In genomic region chr12:100988324-100989130, GRCm38 (mm10) we compare ENCODE assay signal across 10 mouse cellular contexts. TPM values are rescaled to one million over a fixed set of nuclear protein-coding genes. Genes with fewer than 3 reads are reported as not detected.
DNase-seq lines count a peak whose midpoint lies in the region; ATAC-seq and TF ChIP-seq lines count a peak whose summit lies in the region.
"Had no signal": no experiment of that assay in that cellular context is flagged by ENCODE, and none has a peak within 500 bp of the region (broad histone marks: within the 10 kb centered on the region; RNA-seq: fewer than 3 reads in every experiment).

No protein-coding gene starts in this region.

- DNase-seq in gastrocnemius, adult 2 months, result no peak
- DNase-seq in gastrocnemius, postnatal 25 days, result no peak
- peak; percentile 58 to 78 for DNase-seq in left cerebral cortex, postnatal 14 days (ENCODE audit: low spot score in 2 of 2)
- DNase-seq in telencephalon, adult 2 months (ENCODE audit: low read depth, low spot score), result peak; percentile 80
- DNase-seq in heart, postnatal 4 days, result no peak
- no peak for DNase-seq in kidney, adult 11 months
- DNase-seq in lung, adult 2 months, result no peak

- WGBS in lung, adult 2 months, result 72% methylated on average over 15 of the region's 15 CpGs

- ATAC-seq in frontal cortex, adult (ENCODE audit: low TSS enrichment), result peak; percentile 65

- H3K27ac ChIP-seq in gastrocnemius, adult 2 months, result peak overlapping the region; percentile 41; the same call in 1 of the 2 replicates
- H3K27ac ChIP-seq: embryonic facial prominence, embryonic 15.5 days; neural tube, embryonic 12.5 days had no signal

- no peak for TF ChIP-seq CTCF in gastrocnemius, adult 2 months (IDR thresholded peaks at IDR 0.05)
- TF ChIP-seq CTCF in lung, adult 2 months (IDR thresholded peaks at IDR 0.05; ENCODE audit: insufficient read depth, low read length), result no peak

- peaks cover 7% of the 10 kb centered on the region for H3K4me1 ChIP-seq in lung, adult 2 months (ENCODE audit: control insufficient read depth, insufficient read depth, low read length)

- no peak overlapping the region for H3K4me3 ChIP-seq in gastrocnemius, adult 2 months
- H3K4me3 ChIP-seq in lung, adult 2 months (replicated peaks; ENCODE audit: extremely low read depth, low read depth, low read length), result no peak overlapping the region
- H3K4me3 ChIP-seq: embryonic facial prominence, embryonic 15.5 days; neural tube, embryonic 12.5 days had no signal

- intact Hi-C loops in gastrocnemius, adult 2 months (cut with DNase I), result no loop called here
- intact Hi-C loops in left cerebral cortex, postnatal 14 days (cut with DNase I), result loop anchor here (2.0 kb wide), 1 partner anchor 40 kb away; the partner anchor contains the start of gene Ccdc88c

- TF ChIP-seq POLR2A in lung, adult 2 months (IDR thresholded peaks at IDR 0.05; ENCODE audit: borderline replicate concordance, extremely low read depth, low read depth, low read length), result no peak

RNA-seq across cellular contexts. Expression of gene Ccdc88c, which starts 40.3 kb away (rescaled TPM):
- 10 to 100 TPM; 28.4 to 34.7 TPM for total RNA-seq in gastrocnemius, adult 2 months (2021)
- total RNA-seq in gastrocnemius, postnatal 25 days (2021), result 10 to 100 TPM; 25.1 to 32.3 TPM
- 10 to 100 TPM; 21.6 to 22.4 TPM for total RNA-seq in left cerebral cortex, postnatal 14 days (2021)
- 10 to 100 TPM; 10.9 to 11.4 TPM for total RNA-seq in heart, postnatal 4 days (2021)
- polyA plus RNA-seq in lung, adult 2 months (2012; rRNA removed), result 19.2 and 19.7 TPM in 2 replicates

Comparison
In these comparisons a context has a peak if more than half of its experiments do, and no peak if none do; other contexts are left out.
1. DNase-seq: peak in left cerebral cortex, postnatal 14 days (2 of 2) and telencephalon, adult 2 months (single experiment); none in gastrocnemius, adult 2 months (single experiment), gastrocnemius, postnatal 25 days (single experiment), heart, postnatal 4 days (single experiment), kidney, adult 11 months (single experiment) and lung, adult 2 months (single experiment).